Mouse (Mus musculus) cerebellum, adult 2 months (tissue): ENCODE data around the gene Psmb11.

Source experiments
- CTCF ChIP-seq: fragments of 200-500 bp; IDR thresholded peaks from 2 replicates; pipeline ENCODE4 v1.5.1; 2011; ENCODE audit warnings: low read depth, mild to moderate bottlenecking, control low read depth, low read length, moderate library complexity, borderline replicate concordance; ENCODE audit not compliant: insufficient read depth
- POLR2A ChIP-seq: fragments of 200-500 bp; IDR thresholded peaks from 2 replicates; pipeline ENCODE4 v1.6.1; 2011; ENCODE audit warnings: low read length, control low read depth, borderline replicate concordance; ENCODE audit not compliant: insufficient read depth

- TF ChIP-seq CTCF (no peak), POLR2A (no peak)
Measured at GRCm38 (mm10) chr14:54629797-54630196, 8.6 kb downstream of the Psmb11 start.
